Mouse (Mus musculus) cerebellum, adult 2 months (tissue): ENCODE data around the gene Igsf23. TPM values are rescaled to one million over a fixed set of nuclear protein-coding genes. Genes with fewer than 3 reads are reported as not detected.

Source experiments
- DNase-seq, 2 experiments: peaks; one replicate each; pipeline ENCODE4 v3.0.0; 2021
- H3K27ac ChIP-seq: fragments of 200-500 bp; 2 replicates; pipeline ENCODE4 v1.5.1; 2012; ENCODE audit warnings: low read length, control low read depth, inconsistent platforms; ENCODE audit not compliant: insufficient read depth
- H3K27me3 ChIP-seq: fragments of 200-500 bp; 2 replicates; pipeline ENCODE4 v1.6.1; 2012; ENCODE audit warnings: inconsistent platforms, mild to moderate bottlenecking, low read length, moderate library complexity; ENCODE audit not compliant: control insufficient read depth, insufficient read depth
- H3K4me1 ChIP-seq: fragments of 200-500 bp; 2 replicates; pipeline ENCODE4 v1.6.1; 2011; ENCODE audit warnings: low read length; ENCODE audit not compliant: control insufficient read depth, insufficient read depth
- H3K4me3 ChIP-seq: fragments of 200-500 bp; replicated peaks from 2 replicates; pipeline ENCODE3; 2011; ENCODE audit warnings: mild to moderate bottlenecking, low read depth, low read length, control low read depth; ENCODE audit not compliant: insufficient read depth
- CTCF ChIP-seq: fragments of 200-500 bp; IDR thresholded peaks from 2 replicates; pipeline ENCODE4 v1.5.1; 2011; ENCODE audit warnings: low read depth, mild to moderate bottlenecking, control low read depth, low read length, moderate library complexity, borderline replicate concordance; ENCODE audit not compliant: insufficient read depth
- POLR2A ChIP-seq: fragments of 200-500 bp; IDR thresholded peaks from 2 replicates; pipeline ENCODE4 v1.6.1; 2011; ENCODE audit warnings: low read length, control low read depth, borderline replicate concordance; ENCODE audit not compliant: insufficient read depth
- WGBS: fragments of 180-500 bp; shearing (Covaris S2); methylation state at CpG from one replicate; pipeline ENCODE4 v1.1.7; 2018; 5-methylcytosine and 5-hydroxymethylcytosine counted together
- polyA plus RNA-seq: library from polyadenylated mRNA; depleted of rRNA; stranded (reverse); fragments of >200 nt; gene quantifications from 2 replicates; pipeline ENCODE4 v1.2.3, GENCODE M21; 2012

Gene Igsf23
- polyA plus RNA-seq, 1 experiment, result not detected

GRCm38 (mm10) chr7:19923354-19923753 is 27.2 kb downstream of the Igsf23 start:
- no peak for DNase-seq
- no peaks in the 10 kb centered on the region for H3K4me1 ChIP-seq
- 46% methylated on average over 2 of the region's 2 CpGs for WGBS

GRCm38 (mm10) chr7:19920506-19921261 is 29.9 kb downstream of the Igsf23 start, which contains the start of gene Pvr:
TSS of gene Pvr (minus strand) at chr7:19921160.
- DNase-seq, result peak; percentile 76 to 77
- Histone ChIP-seq H3K27me3 (no peaks in the 10 kb centered on the region), H3K4me1 (no peaks in the 10 kb centered on the region), H3K4me3 (peak within 1 kb of the TSS; percentile 87), H3K27ac (peak within 1 kb of the TSS; percentile 45)
- 1% methylated on average over 59 of the region's 60 CpGs for WGBS
- TF ChIP-seq POLR2A (peak; percentile 56; the same call in 1 of the 2 replicates), CTCF (no peak)

More at GRCm38 (mm10) chr7:19923354-19923753, 27.2 kb downstream of the Igsf23 start:
- Histone ChIP-seq H3K27ac (no peak overlapping the region), H3K27me3 (no peaks in the 10 kb centered on the region), H3K4me3 (no peak overlapping the region)
- no peak for TF ChIP-seq POLR2A
- TF ChIP-seq CTCF, result no peak

- no peaks in the 10 kb centered on the region for H3K27me3 ChIP-seq
- no peak for TF ChIP-seq POLR2A
- peak; percentile 9; the same call in 1 of the 2 replicates for TF ChIP-seq CTCF
- H3K4me1 ChIP-seq, result no peaks in the 10 kb centered on the region
- 28% methylated on average over 4 of the region's 4 CpGs for whole genome bisulfite sequencing
- peak overlapping the region; percentile 87 for H3K4me3 ChIP-seq
- no peak for DNase-seq
- peak overlapping the region; percentile 15 for H3K27ac ChIP-seq
Observed at GRCm38 (mm10) chr7:19920166-19920505, 30.4 kb downstream of the Igsf23 start.

DNA sequence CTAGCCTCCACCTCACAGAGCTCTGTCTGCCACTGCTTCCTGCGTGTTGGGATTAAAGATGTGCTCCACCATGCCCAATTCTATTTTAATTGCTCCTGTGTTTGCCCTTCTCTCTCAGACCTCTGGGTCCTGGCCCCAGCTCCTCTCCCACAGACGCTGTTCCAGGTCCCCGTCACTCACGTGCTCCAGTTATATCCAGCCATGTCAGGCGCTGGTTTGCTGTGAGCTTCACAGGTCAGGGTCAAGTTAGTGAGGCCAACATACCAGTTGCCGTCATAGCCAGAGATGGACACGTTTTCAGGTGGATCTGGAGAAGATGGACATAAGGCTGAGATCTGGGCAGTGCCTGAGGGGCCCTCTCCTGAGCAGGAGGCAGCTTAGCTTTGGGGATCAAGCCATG is 36.0 kb downstream of the Igsf23 start:
- TF ChIP-seq POLR2A (no peak), CTCF (no peak)
- Histone ChIP-seq H3K27me3 (no peaks in the 10 kb centered on the region), H3K27ac (no peak overlapping the region), H3K4me3 (no peak overlapping the region), H3K4me1 (no peaks in the 10 kb centered on the region)
- no peak for DNase-seq
- 83% methylated on average over 7 of the region's 7 CpGs for WGBS

GRCm38 (mm10) chr7:19911695-19912524 is 38.6 kb downstream of the Igsf23 start:
- no peak for DNase-seq
- no peak overlapping the region for H3K27ac ChIP-seq
- H3K4me1 ChIP-seq, result no peaks in the 10 kb centered on the region
- WGBS, result 63% methylated on average over 23 of the region's 23 CpGs
- no peak overlapping the region for H3K4me3 ChIP-seq
- no peaks in the 10 kb centered on the region for H3K27me3 ChIP-seq
- TF ChIP-seq CTCF (no peak), POLR2A (no peak)

DNA sequence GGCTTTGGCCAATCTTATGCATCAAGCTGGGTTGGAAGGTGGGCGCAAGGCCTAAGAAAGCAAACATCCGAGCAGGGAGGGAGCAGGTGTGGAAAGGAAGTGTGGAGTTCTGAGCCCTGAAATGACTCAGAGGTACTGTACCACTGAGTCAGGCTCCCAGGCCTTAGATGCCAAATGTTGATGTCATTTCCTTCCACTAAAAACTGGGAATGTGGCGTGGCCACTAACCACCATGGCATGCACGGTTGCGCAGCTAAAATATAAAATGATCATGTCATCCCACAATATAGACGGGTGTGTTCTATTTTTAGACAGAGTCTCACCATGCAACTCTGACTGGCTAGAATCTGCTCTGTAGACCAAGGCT is 39.3 kb downstream of the Igsf23 start:
- H3K4me1 ChIP-seq, result no peaks in the 10 kb centered on the region
- no peak for DNase-seq
- H3K27ac ChIP-seq, result no peak overlapping the region
- TF ChIP-seq CTCF, result no peak
- no peak for TF ChIP-seq POLR2A
- WGBS, result 84% methylated on average over 6 of the region's 6 CpGs
- H3K4me3 ChIP-seq, result no peak overlapping the region
- no peaks in the 10 kb centered on the region for H3K27me3 ChIP-seq

- Histone ChIP-seq H3K27ac (no peak overlapping the region), H3K4me1 (no peaks in the 10 kb centered on the region), H3K4me3 (no peak overlapping the region), H3K27me3 (no peaks in the 10 kb centered on the region)
- DNase-seq, result peak; percentile 66 to 85
- 45% methylated on average over 21 of the region's 21 CpGs for WGBS
- TF ChIP-seq POLR2A (no peak), CTCF (peak; percentile 87)
Observed at GRCm38 (mm10) chr7:19910421-19911291, 39.9 kb downstream of the Igsf23 start.
